Mouse (Mus musculus): ENCODE data around the gene Sin3a. TPM values are rescaled to one million over a fixed set of nuclear protein-coding genes. Genes with fewer than 3 reads are reported as not detected.

The Sin3a gene
- total and polyA plus RNA-seq, 3 experiments = 27.0 to 715 (median 47.5) TPM

DNA sequence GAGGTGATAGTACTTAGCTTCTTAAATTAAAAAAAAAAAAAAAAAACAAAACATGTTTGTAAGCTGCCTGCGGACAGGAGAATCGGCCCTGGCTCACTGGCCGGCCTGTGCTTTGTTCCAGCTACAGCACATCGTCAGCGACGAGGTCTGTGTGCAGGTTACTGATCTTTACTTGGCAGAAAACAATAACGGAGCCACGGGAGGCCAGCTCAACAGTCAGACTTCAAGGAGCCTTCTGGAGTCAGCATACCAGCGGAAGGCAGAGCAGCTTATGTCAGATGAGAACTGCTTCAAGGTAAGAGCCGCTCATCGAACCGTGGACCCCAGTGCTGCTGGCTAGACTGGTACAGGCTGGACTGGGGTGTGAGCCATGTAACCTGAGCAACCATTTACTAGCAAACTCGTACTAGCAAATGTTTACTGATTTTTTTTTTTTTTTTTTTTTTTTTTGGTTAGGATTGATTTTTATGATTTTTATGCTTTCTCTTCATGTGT is 45.5 kb downstream of the Sin3a start:
- Histone ChIP-seq H3K36me3 (ENCODE audit: control insufficient read depth in 1 of 2, insufficient read depth in 2 of 2, low read length in 2 of 2) (peaks cover 0 to 37% of the 10 kb centered on the region in 2 experiments; a peak in 2 of 4 replicates), H3K27ac (ENCODE audit: control insufficient read depth, low read depth, low read length) (no peak overlapping the region), H3K4me1 (ENCODE audit: control insufficient read depth in 1 of 2, insufficient read depth in 2 of 2, low read length in 2 of 2) (no peaks in the 10 kb centered on the region; a peak in 1 of 4 replicates), H3K27me3 (ENCODE audit: control insufficient read depth in 1 of 2, insufficient read depth in 2 of 2, low read length in 2 of 2) (no peaks in the 10 kb centered on the region), H3K9ac (ENCODE audit: control insufficient read depth, low read depth, low read length, poor library complexity, severe bottlenecking) (no peak overlapping the region), H3K4me3 (ENCODE audit: control insufficient read depth in 1 of 2, insufficient read depth in 1 of 2, low read depth in 2 of 2, low read length in 2 of 2) (no peak overlapping the region), H3K79me2 (ENCODE audit: control insufficient read depth, insufficient read depth, low read length, poor library complexity) (no peaks in the 10 kb centered on the region; the same call in 1 of the 2 replicates), H3K9me3 (replicated peaks; ENCODE audit: insufficient read depth, low read length) (no peaks in the 10 kb centered on the region)
- no peak for DNase-seq (ENCODE audit: low read depth, low spot score)
- TF ChIP-seq NELFE (IDR thresholded peaks at IDR 0.05; ENCODE audit: low read depth, low read length) = no peak
- no peak for TF ChIP-seq BHLHE40 (IDR thresholded peaks at IDR 0.05; ENCODE audit: borderline replicate concordance, low read depth, low read length)
- TF ChIP-seq POLR2AphosphoS2 (IDR thresholded peaks at IDR 0.05; ENCODE audit: low read length) = no peak

DNA sequence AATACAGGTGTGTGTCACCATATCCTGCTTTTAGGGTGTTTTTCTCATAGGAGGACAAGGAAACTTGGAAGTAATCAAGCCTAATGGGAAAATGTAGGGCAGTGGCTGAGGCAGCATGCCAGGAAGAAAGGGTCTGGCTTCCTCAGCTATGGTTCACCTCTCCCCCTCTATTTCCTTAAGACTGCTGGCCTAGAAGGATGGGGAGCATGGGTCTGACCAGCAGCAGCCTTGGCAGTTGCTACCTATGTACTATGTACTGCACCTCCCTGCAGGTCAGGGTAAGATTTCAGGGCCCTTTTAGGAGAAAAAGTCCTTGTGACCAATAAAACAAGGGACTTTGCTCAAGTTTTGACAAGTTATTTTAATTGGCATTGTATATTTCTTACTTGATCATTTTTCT is 57.8 kb downstream of the Sin3a start:
- H3K79me2 ChIP-seq (ENCODE audit: control insufficient read depth, insufficient read depth, low read length, poor library complexity) = peaks cover 9% of the 10 kb centered on the region
- TF ChIP-seq JUND (IDR thresholded peaks at IDR 0.05; ENCODE audit: low read depth, low read length) = no peak
- TF ChIP-seq POLR2A (IDR thresholded peaks at IDR 0.05; ENCODE audit: control insufficient read depth in 1 of 2, insufficient read depth in 1 of 2, low read depth in 1 of 2, low read length in 2 of 2, poor library complexity in 1 of 2) = no peak
- no peak for TF ChIP-seq ZMIZ1 (IDR thresholded peaks at IDR 0.05; ENCODE audit: low read depth, low read length)
- TF ChIP-seq TAL1 (IDR thresholded peaks at IDR 0.05; ENCODE audit: low read length) = no peak
- TF ChIP-seq NELFE (IDR thresholded peaks at IDR 0.05; ENCODE audit: low read depth, low read length) = no peak
- TF ChIP-seq ZNF384 (IDR thresholded peaks at IDR 0.05; ENCODE audit: low read depth, low read length) = no peak
- TF ChIP-seq SMC3 (IDR thresholded peaks at IDR 0.05; ENCODE audit: low read depth, low read length) = no peak
- no peak for TF ChIP-seq HCFC1 (IDR thresholded peaks at IDR 0.05; ENCODE audit: low read depth, low read length)
- TF ChIP-seq GATA1 (IDR thresholded peaks at IDR 0.05; ENCODE audit: low read depth, low read length) = no peak
- TF ChIP-seq RAD21 (IDR thresholded peaks at IDR 0.05; ENCODE audit: low read depth, low read length) = no peak
- TF ChIP-seq BHLHE40 (IDR thresholded peaks at IDR 0.05; ENCODE audit: borderline replicate concordance, low read depth, low read length) = no peak
- TF ChIP-seq MEF2A (IDR thresholded peaks at IDR 0.05; ENCODE audit: extremely low read depth, insufficient replicate concordance, low read depth, low read length, poor library complexity, severe bottlenecking) = no peak
- TF ChIP-seq ZKSCAN1 (IDR thresholded peaks at IDR 0.05; ENCODE audit: low read depth, low read length) = no peak
- no peak for TF ChIP-seq GABPA (IDR thresholded peaks at IDR 0.05; ENCODE audit: low read depth, low read length)
- no peak for TF ChIP-seq SIN3A (IDR thresholded peaks at IDR 0.05; ENCODE audit: low read length)
- peak overlapping the region; percentile 97 for H3K9ac ChIP-seq (ENCODE audit: control insufficient read depth, low read depth, low read length, poor library complexity, severe bottlenecking)
- peaks cover 0 to 7% of the 10 kb centered on the region in 2 experiments; a peak in 3 of 4 replicates for H3K4me1 ChIP-seq (ENCODE audit: control insufficient read depth in 1 of 2, insufficient read depth in 2 of 2, low read length in 2 of 2)
- peak; percentile 16 for DNase-seq (ENCODE audit: low read depth, low spot score)
- no peaks in the 10 kb centered on the region for H3K27me3 ChIP-seq (ENCODE audit: control insufficient read depth in 1 of 2, insufficient read depth in 2 of 2, low read length in 2 of 2)
- peaks cover 10% of the 10 kb centered on the region in 2 experiments for H3K36me3 ChIP-seq (ENCODE audit: control insufficient read depth in 1 of 2, insufficient read depth in 2 of 2, low read length in 2 of 2)
- no peaks in the 10 kb centered on the region for H3K9me3 ChIP-seq (replicated peaks; ENCODE audit: insufficient read depth, low read length)
- H3K27ac ChIP-seq (ENCODE audit: control insufficient read depth, low read depth, low read length) = no peak overlapping the region
- peak overlapping the region; percentile 25 to 79 for H3K4me3 ChIP-seq (ENCODE audit: control insufficient read depth in 1 of 2, insufficient read depth in 1 of 2, low read depth in 2 of 2, low read length in 2 of 2)

Measured in MEL (cell line).